Mouse (Mus musculus) neural tube, embryonic 10.5 days (tissue): ENCODE measurements around the gene Supt4a.

Experiments
- DNase-seq: peaks from one replicate; pipeline ENCODE4 v3.0.0-alpha.2; 2017; ENCODE audit warnings: low spot score; ENCODE audit errors: extremely low spot score

The Supt4a gene

GRCm38 (mm10) chr11:87751031-87751430 lies 13.7 kb downstream of the Supt4a start:
- DNase-seq = no peak

- no peak for DNase-seq
These were observed 14.2 kb downstream of the Supt4a start for GRCm38 (mm10) chr11:87751491-87751966.

GRCm38 (mm10) chr11:87752307-87752706 lies 15.0 kb downstream of the Supt4a start:
- DNase-seq = no peak

GRCm38 (mm10) chr11:87753255-87753654 lies 15.9 kb downstream of the Supt4a start:
- no peak for DNase-seq

- no peak for DNase-seq
These were observed 16.6 kb downstream of the Supt4a start for GRCm38 (mm10) chr11:87753891-87754501.

- DNase-seq = no peak
These were observed 17.3 kb downstream of the Supt4a start for GRCm38 (mm10) chr11:87754603-87755002.

GRCm38 (mm10) chr11:87755360-87756017 lies 18.1 kb downstream of the Supt4a start:
- no peak for DNase-seq

GRCm38 (mm10) chr11:87756251-87756820 lies 19.0 kb downstream of the Supt4a start:
- DNase-seq = no peak

- no peak for DNase-seq
These were observed 19.9 kb downstream of the Supt4a start for GRCm38 (mm10) chr11:87757001-87757954.

GRCm38 (mm10) chr11:87758161-87758911 lies 21.0 kb downstream of the Supt4a start:
- DNase-seq = no peak

- DNase-seq = no peak
These were observed 21.7 kb downstream of the Supt4a start for GRCm38 (mm10) chr11:87758957-87759608.

- DNase-seq = no peak
These were observed 22.3 kb downstream of the Supt4a start for GRCm38 (mm10) chr11:87759609-87760005.

- peak; percentile 53 for DNase-seq
These were observed 23.1 kb downstream of the Supt4a start, which contains the start of gene Tspoap1 for GRCm38 (mm10) chr11:87760301-87761081. TSS of gene Tspoap1 (plus strand) at chr11:87760541.

GRCm38 (mm10) chr11:87761181-87761721 lies 23.9 kb downstream of the Supt4a start:
- DNase-seq = no peak

GRCm38 (mm10) chr11:87761806-87762701 lies 24.7 kb downstream of the Supt4a start:
- DNase-seq = no peak

GRCm38 (mm10) chr11:87762702-87763385 lies 25.5 kb downstream of the Supt4a start:
- DNase-seq = no peak

- peak; percentile 56 for DNase-seq
These were observed 26.2 kb downstream of the Supt4a start for GRCm38 (mm10) chr11:87763511-87763987.
